Mouse (Mus musculus) small intestine, adult 2 months (tissue): ENCODE data around the gene Phactr1.

Experiments
- CTCF ChIP-seq: fragments of 200-500 bp; IDR thresholded peaks from 2 replicates; pipeline ENCODE4 v1.5.1; 2012; ENCODE audit warnings: low read depth, mild to moderate bottlenecking, control low read depth, inconsistent platforms, low read length, moderate library complexity, mixed read lengths; ENCODE audit not compliant: insufficient replicate concordance, insufficient read length; ENCODE audit errors: extremely low read depth
- POLR2A ChIP-seq: fragments of 200-500 bp; IDR thresholded peaks from 2 replicates; pipeline ENCODE4 v1.6.1; 2012; ENCODE audit warnings: low read depth, mild to moderate bottlenecking, control low read depth, inconsistent platforms, low read length, moderate library complexity

- TF ChIP-seq POLR2A: no peak
- TF ChIP-seq CTCF: no peak
Measured at GRCm38 (mm10) chr13:42742226-42742625, 61.8 kb downstream of the Phactr1 start.
